Mouse (Mus musculus): ENCODE measurements at regions not wholly inside any gene's neighbourhood (a gene's known extent, or its start where the extent isn't known, plus 50 kb on each side); places are given as distances from the start of the nearest gene placed in this dataset.

DNA sequence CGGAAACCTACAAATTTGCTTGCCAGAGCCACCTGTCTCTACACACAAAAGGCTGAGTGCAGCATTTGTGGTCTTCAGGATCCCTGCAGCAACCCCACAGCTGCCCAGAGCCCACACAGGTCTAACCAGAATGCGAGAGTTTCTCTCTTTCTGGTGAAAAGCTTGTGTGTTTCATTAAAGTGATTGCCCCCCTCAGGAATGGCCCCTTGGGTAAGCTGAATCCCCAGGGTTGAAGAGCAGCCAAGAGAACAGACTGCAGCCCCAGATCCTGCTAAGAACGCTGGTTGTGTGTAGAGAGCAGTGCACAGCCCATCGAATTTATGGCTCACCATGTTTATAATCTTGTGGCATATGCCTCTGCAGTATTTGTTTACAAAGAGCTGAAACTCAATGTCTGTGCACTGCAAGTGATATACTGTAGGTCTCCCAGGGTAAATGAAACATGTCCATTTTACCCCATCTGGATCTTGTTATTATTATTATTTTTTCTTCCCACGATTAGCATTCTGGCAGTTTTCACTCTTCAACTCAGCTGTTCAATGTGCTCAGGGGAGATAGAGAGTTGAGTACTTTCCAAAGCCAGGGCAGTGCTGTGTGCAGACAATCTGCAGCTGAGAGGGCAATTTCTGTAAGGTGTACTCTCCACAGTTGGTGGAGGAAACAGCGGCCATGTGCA is 486.4 kb downstream of the Hdgfl1 start:
- DNase-seq, result no peak
- Histone ChIP-seq H3K4me1 (ENCODE audit: control insufficient read depth, insufficient read depth, low read length) (no peaks in the 10 kb centered on the region), H3K9ac (ENCODE audit: low read depth, low read length) (no peak overlapping the region), H3K27me3 (ENCODE audit: control insufficient read depth, insufficient read depth, low read length) (no peaks in the 10 kb centered on the region), H3K79me2 (replicated peaks; ENCODE audit: control insufficient read depth, insufficient read depth, low read length) (no peaks in the 10 kb centered on the region), H3K36me3 (ENCODE audit: control insufficient read depth, insufficient read depth, low read length) (no peaks in the 10 kb centered on the region), H3K4me3 (no peak overlapping the region), H3K27ac (no peak overlapping the region)
- TF ChIP-seq POLR2A (IDR thresholded peaks at IDR 0.05; ENCODE audit: insufficient read depth, low read depth, low read length), result no peak
- WGBS, result 63% methylated on average over 6 of the region's 6 CpGs
- intact Hi-C loops (cut with DNase I), result no loop called here

DNA sequence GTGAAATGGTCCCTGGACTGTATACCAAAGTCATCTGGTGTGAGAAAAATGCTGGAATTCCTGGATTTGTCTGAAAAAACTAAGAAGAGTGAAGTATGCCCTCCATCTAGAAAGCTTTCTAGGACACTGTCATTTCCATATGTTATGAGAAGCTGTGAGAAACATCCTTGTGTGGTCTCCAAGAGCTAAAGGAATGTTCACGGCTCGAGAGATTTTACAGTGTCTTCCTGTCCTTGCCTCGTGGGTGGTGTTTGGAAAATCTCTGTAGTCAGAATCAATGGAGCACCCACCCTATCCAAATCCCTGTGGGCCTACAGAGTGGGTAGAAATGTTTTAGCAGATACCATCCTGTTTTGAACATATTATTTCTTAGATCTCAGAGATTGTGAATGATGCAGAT is 487.7 kb downstream of the Hdgfl1 start:
- H3K27me3 ChIP-seq (ENCODE audit: control insufficient read depth, insufficient read depth, low read length), result no peaks in the 10 kb centered on the region
- intact Hi-C loops (cut with DNase I), result no loop called here
- H3K4me1 ChIP-seq (ENCODE audit: control insufficient read depth, insufficient read depth, low read length), result no peaks in the 10 kb centered on the region
- no peaks in the 10 kb centered on the region for H3K36me3 ChIP-seq (ENCODE audit: control insufficient read depth, insufficient read depth, low read length)
- H3K4me3 ChIP-seq, result no peak overlapping the region
- no peak overlapping the region for H3K27ac ChIP-seq
- TF ChIP-seq POLR2A (IDR thresholded peaks at IDR 0.05; ENCODE audit: insufficient read depth, low read depth, low read length), result no peak
- no peak for TF ChIP-seq EP300 (IDR thresholded peaks at IDR 0.05; ENCODE audit: insufficient read depth, low read depth, low read length)
- no peak for TF ChIP-seq CTCF (IDR thresholded peaks at IDR 0.05)
- H3K9ac ChIP-seq (ENCODE audit: low read depth, low read length), result no peak overlapping the region
- no peaks in the 10 kb centered on the region for H3K79me2 ChIP-seq (replicated peaks; ENCODE audit: control insufficient read depth, insufficient read depth, low read length)
- DNase-seq, result no peak
- WGBS, result 73% methylated on average over 3 of the region's 3 CpGs

DNA sequence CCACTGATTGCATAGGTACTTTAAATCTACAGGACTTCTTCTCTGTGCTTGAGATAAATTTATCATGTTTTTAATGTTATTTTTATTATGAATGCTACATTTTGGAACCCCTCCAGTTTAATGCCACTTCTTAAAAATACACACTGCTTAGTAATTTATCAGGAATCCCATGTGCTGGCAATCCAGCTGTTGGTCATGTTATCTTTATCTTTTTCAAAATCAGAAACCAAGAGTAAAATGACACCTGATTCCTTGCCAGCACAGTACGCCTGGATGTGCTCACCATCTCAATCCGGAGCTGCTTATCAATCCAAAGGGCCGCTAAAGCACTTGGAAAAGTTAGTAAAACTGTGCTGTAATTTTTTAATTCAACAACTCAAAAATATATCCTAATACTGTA is 497.1 kb downstream of the Hdgfl1 start:
- Histone ChIP-seq H3K27ac (no peak overlapping the region), H3K4me3 (no peak overlapping the region), H3K36me3 (ENCODE audit: control insufficient read depth, insufficient read depth, low read length) (no peaks in the 10 kb centered on the region), H3K9ac (ENCODE audit: low read depth, low read length) (no peak overlapping the region), H3K27me3 (ENCODE audit: control insufficient read depth, insufficient read depth, low read length) (no peaks in the 10 kb centered on the region), H3K79me2 (replicated peaks; ENCODE audit: control insufficient read depth, insufficient read depth, low read length) (no peaks in the 10 kb centered on the region), H3K4me1 (ENCODE audit: control insufficient read depth, insufficient read depth, low read length) (no peaks in the 10 kb centered on the region)
- DNase-seq, result no peak
- 68% methylated on average over 3 of the region's 3 CpGs for WGBS
- TF ChIP-seq CTCF (IDR thresholded peaks at IDR 0.05) (no peak), POLR2A (IDR thresholded peaks at IDR 0.05; ENCODE audit: insufficient read depth, low read depth, low read length) (no peak), EP300 (IDR thresholded peaks at IDR 0.05; ENCODE audit: insufficient read depth, low read depth, low read length) (no peak)
- intact Hi-C loops (cut with DNase I), result no loop called here

DNA sequence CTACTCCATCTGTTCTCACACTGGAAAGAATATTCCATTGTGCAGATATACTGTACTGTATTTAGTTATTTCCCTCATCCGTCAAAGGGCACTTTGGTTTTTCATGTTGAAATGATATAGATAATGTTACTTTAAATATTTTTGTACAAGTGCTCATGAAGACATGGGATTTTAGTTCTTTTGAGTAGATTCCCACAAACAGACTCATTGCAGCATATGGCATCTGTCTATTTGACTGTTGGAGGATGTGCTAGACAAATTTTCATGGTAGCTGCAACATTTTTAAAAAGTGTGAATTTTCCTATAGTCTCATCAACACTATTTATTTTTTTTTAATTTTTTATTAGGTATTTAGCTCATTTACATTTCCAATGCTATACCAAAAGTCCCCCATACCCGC is 502.5 kb downstream of the Hdgfl1 start:
- H3K4me1 ChIP-seq (ENCODE audit: control insufficient read depth, insufficient read depth, low read length), result no peaks in the 10 kb centered on the region
- H3K9ac ChIP-seq (ENCODE audit: low read depth, low read length), result no peak overlapping the region
- H3K4me3 ChIP-seq, result no peak overlapping the region
- no peaks in the 10 kb centered on the region for H3K36me3 ChIP-seq (ENCODE audit: control insufficient read depth, insufficient read depth, low read length)
- 91% methylated on average over 2 of the region's 2 CpGs for WGBS
- H3K27ac ChIP-seq, result no peak overlapping the region
- intact Hi-C loops (cut with DNase I), result no loop called here
- DNase-seq, result no peak
- no peaks in the 10 kb centered on the region for H3K79me2 ChIP-seq (replicated peaks; ENCODE audit: control insufficient read depth, insufficient read depth, low read length)
- TF ChIP-seq CTCF (IDR thresholded peaks at IDR 0.05) (no peak), EP300 (IDR thresholded peaks at IDR 0.05; ENCODE audit: insufficient read depth, low read depth, low read length) (no peak), POLR2A (IDR thresholded peaks at IDR 0.05; ENCODE audit: insufficient read depth, low read depth, low read length) (no peak)
- no peaks in the 10 kb centered on the region for H3K27me3 ChIP-seq (ENCODE audit: control insufficient read depth, insufficient read depth, low read length)

DNA sequence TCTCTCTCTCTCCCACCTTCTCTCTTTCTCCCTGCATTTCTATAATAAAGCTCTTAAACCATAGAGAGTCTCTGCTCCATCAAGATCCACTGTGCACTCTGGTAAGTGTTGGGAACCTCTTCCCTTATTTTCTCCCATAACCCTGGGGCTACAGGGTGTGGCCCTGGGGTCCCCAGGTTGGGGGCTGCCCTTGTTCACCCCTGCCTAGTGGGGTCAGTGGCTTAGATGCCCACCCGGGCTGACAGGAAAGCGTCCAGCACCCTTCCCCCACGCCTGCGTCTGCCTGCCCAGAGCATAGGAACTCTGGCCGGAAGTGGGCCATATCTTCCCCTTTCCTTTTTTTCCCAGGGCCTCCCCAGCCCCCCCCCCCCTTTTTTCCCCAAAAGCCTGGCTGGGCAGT is 534.0 kb downstream of the Hdgfl1 start:
- no peaks in the 10 kb centered on the region for H3K79me2 ChIP-seq (replicated peaks; ENCODE audit: control insufficient read depth, insufficient read depth, low read length)
- intact Hi-C loops (cut with DNase I), result no loop called here
- no peak overlapping the region for H3K27ac ChIP-seq
- TF ChIP-seq CTCF (IDR thresholded peaks at IDR 0.05) (no peak), POLR2A (IDR thresholded peaks at IDR 0.05; ENCODE audit: insufficient read depth, low read depth, low read length) (no peak), EP300 (IDR thresholded peaks at IDR 0.05; ENCODE audit: insufficient read depth, low read depth, low read length) (no peak)
- H3K9ac ChIP-seq (ENCODE audit: low read depth, low read length), result no peak overlapping the region
- H3K4me3 ChIP-seq, result no peak overlapping the region
- no peaks in the 10 kb centered on the region for H3K27me3 ChIP-seq (ENCODE audit: control insufficient read depth, insufficient read depth, low read length)
- no peaks in the 10 kb centered on the region for H3K36me3 ChIP-seq (ENCODE audit: control insufficient read depth, insufficient read depth, low read length)
- 53% methylated on average over 5 of the region's 5 CpGs for WGBS
- no peak for DNase-seq
- no peaks in the 10 kb centered on the region for H3K4me1 ChIP-seq (ENCODE audit: control insufficient read depth, insufficient read depth, low read length)

DNA sequence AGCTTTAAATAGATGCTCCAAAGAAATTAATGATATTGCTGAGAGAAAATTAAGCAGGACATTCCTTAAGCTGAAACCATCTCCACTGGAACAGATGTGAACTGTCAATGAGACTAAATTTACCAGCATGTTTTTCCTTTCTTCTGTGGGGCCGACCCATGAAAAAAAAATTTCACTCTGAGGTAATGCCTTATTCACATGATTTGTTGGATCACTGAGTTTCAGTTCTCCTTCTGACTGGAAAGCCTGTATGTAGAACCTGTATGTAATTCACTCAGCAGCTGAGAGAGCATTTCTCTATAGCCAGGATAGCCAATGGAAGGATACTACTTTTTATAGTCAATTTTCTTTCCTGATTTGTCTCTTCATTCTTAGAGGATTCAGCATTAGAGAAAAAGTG is 535.3 kb downstream of the Hdgfl1 start:
- intact Hi-C loops (cut with DNase I), result no loop called here
- Histone ChIP-seq H3K4me3 (no peak overlapping the region), H3K9ac (ENCODE audit: low read depth, low read length) (no peak overlapping the region), H3K27me3 (ENCODE audit: control insufficient read depth, insufficient read depth, low read length) (no peaks in the 10 kb centered on the region), H3K36me3 (ENCODE audit: control insufficient read depth, insufficient read depth, low read length) (no peaks in the 10 kb centered on the region), H3K27ac (no peak overlapping the region), H3K79me2 (replicated peaks; ENCODE audit: control insufficient read depth, insufficient read depth, low read length) (no peaks in the 10 kb centered on the region), H3K4me1 (ENCODE audit: control insufficient read depth, insufficient read depth, low read length) (no peaks in the 10 kb centered on the region)
- 53% methylated on average over 1 of the region's 1 CpGs for WGBS
- TF ChIP-seq POLR2A (IDR thresholded peaks at IDR 0.05; ENCODE audit: insufficient read depth, low read depth, low read length) (no peak), CTCF (IDR thresholded peaks at IDR 0.05) (no peak), EP300 (IDR thresholded peaks at IDR 0.05; ENCODE audit: insufficient read depth, low read depth, low read length) (no peak)
- DNase-seq, result no peak
